Mouse (Mus musculus) brain, adult 2 months (tissue): Measurements from ENCODE around the gene Grin2d.
A peak's percentile ranks its signal among the peaks of the same experiment; 100 is the strongest.

Experiments
- DNase-seq: peaks from one replicate; pipeline ENCODE4 v3.0.0; 2011; ENCODE audit warnings: low read depth, low spot score

The Grin2d gene

DNA sequence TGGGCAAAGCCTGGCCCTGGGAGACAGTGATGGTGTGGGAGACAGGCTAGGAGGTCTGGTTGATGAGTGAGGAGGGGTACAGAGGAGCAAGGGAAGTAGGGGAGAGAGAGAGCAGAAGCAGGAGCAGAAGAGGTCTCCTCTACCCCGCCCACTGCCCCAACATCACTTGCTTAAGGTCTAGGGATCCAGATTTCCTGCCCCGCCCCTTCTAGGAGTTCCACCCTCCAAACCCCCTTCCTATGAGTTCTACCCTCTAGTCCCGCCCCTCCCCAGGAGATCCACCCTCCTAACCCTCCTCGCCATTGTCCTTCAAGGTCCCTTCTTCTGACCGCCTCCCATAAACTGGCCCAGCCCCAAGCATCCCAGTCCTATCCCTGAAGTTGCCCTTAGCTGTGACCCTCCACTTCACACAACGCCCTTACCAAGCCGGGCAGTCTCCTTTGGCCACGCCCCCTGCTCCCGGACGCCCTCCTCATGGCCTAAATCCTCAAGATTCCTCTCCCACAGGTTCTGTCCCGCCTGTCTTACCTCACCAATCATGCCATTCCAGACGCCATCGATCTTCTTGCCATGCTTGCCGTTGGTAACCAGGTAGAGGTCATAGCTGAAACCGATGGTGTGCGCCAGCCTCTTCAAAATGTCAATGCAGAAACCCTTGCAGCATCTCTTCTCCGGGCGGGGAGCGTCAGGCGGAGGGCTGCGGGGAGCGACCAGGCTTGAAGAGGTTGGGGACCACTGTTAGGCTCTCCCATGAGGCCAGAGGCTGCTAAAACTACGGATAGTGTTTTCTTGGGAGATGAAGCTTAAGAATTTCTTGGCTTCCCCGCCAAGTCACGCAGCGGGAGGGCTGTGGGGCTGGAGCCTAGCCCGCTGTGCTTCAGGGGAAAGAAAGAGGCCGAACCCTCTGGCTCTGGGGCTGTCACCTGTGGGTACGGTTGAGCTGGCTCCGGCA, 21.0 kb downstream of the Grin2d start:
- peak; percentile 47 for DNase-seq

DNA sequence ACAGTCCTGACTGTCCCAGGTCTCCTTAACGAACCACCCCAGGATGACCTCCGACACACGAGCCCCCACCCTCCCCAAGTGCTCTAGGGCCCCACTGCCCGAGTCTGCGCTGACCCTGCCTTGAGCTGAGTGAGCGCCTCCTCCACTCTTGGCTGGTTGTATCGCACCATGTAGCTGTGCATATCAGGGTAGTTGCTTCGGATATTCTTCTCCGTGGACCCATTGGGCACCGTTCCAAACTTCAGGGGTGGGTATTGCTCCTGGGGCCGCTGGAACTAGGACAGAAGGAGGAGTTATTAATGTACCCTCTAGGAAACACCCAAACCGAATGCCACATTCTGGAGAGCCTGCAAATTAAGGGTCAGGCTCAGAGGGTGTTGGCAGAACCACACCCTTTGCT, 25.1 kb downstream of the Grin2d start:
- DNase-seq, result no peak

DNA sequence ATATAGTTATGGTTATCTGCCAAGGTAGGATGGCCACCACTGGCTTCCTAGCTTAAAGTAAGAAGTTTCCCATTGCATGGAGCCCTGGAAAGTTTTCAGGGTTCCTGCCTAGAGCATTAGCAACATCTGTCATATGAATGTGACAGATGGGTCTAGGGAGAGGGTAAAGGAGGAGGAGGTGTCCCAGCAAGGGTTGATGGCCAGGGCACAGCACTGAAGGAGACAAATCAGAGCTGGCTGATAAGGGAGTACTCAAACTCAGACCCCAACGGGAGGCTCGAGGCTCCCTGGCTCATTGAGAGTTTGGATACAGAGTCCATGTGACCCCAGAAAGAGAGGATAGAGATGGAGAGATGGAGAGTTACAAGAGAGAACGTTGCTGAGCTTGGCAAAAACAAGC, 27.5 kb downstream of the Grin2d start:
- DNase-seq, result no peak

DNA sequence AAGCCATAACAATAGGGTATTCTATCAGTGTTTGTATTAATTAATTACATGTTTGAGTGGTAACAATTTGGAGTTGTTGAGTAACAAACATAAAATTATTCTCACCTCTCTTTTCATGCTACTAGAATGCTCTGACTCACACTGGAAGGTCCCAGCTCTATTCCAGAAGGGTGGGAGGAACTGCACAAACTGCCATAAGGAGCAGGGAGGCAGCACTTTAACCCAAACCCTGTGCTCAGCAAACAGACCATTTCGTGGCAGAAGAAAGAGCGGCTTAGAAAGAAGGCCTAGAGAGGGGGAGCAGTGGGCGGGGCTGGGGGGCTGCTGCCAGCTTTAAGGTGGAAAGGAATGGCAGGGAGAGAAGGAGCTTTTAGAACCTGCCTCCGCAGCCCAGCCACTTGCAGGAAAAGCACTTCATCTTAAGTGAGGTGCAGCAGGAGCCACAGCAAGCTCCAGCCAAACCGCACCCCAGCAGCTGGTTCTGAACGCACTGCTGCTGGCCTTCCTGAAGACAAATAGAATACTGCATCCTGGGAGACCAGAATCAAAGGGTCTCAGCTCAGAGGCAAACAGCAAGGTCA, 29.6 kb downstream of the Grin2d start:
- DNase-seq, result peak; percentile 60

DNA sequence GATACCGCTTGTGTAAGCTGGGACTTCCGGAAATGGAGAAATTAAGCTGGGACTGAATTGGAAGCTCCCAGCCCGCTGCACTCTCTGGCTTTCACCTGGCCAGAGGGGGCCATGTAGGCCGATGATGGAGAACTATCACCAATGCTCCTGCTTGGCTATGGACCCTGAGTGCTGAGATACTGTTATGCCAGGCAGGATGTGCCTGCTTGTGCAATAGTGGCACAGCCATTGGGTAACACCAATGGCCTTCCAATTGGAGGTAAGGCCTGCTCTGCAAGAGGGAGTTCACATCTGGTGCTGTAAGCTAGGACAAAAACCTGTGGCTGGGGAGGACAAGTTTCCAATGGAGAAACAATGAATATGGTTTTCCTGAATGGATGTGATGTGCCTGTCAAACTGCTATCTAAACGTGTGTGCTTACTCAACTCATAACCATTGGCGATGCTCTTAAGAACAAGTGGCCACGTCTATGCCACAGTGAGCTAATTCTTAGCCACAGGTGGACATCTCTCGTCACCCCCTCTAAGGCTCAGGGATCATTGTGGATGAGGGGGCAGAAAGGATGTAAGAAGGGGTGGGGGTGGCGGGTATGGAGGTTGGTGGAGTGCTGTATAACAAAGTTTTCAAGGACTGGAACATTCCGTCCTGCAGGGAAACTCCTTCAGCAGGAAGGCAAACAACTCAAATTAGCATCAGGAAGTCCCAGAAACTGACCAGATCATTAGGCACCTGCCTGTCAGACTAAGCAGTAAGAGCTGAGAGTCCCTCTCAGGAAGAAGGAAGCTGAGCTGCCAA, 35.0 kb downstream of the Grin2d start:
- DNase-seq, result no peak

DNA sequence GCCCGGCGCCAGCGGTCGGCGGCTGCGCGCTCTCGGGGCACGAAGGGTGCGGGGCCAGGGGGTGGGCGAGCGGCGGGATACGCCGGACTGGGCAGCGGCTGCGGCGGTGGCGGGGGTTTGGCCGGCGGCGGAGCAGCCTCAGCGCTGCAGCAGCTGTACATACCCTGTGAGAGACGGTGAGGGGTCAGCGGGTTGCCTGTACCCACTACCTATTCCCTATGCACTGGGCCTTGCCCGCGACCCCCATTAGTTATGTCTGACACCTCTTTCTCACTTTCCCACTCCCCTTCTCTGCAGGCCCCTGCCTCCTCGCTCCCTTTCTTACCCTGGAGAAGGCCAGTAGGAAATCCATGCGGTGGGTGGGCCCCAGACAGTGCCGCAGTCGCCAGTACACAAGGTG, 44.3 kb downstream of the Grin2d start:
- no peak for DNase-seq

DNA sequence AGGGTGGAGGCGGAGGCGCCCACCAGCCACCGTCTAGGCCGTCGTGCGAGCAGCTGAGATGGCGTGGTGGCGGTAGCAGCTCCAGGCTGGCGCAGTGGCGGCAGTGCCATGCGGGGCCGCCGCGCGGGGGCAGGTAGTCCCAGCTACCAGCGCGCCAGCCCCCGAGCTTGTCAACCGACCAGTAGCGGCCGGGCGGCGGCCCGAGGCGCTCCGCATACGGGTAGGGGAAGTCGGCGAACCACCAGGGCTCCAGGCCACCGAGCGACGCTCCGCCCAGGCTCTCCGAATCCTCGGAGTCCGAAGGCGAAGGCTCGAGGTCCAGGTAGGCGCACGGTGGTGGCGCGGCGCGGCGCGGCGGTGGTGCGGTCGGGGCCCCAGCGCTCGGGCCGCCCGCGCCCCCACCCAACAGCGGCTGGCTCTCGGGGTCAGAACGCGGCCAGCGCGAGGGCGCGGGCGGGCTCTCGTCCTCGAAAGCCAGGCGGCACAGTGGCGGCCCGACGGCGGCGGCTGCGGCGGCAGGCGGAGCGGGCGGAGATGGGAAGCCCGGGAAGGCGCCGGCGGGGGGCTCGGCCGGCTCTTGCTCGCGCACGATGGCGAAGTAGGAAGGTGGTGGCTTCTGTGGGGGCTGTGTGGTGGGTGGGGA, 44.9 kb downstream of the Grin2d start:
- no peak for DNase-seq

DNA sequence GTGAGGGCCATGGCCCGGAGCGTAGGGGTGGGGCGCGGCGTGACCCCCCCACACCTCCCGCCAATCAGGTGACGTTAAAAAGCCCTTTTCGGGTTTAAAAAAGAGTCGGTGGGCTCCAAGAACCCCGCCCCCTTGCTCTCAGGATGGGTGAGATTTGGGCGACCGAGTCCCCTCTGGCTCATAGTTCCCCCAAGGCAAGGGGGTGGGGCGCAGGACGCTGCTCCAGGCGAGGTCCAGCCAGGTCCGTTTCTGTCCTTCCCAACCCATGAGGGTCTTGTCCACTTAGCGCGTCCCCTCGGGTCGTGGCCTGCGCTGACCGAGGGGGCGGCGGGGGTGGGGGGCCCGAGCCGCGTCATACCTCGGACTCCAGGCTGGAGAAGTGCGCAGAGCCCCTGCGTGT, 45.8 kb downstream of the Grin2d start:
- no peak for DNase-seq

DNA sequence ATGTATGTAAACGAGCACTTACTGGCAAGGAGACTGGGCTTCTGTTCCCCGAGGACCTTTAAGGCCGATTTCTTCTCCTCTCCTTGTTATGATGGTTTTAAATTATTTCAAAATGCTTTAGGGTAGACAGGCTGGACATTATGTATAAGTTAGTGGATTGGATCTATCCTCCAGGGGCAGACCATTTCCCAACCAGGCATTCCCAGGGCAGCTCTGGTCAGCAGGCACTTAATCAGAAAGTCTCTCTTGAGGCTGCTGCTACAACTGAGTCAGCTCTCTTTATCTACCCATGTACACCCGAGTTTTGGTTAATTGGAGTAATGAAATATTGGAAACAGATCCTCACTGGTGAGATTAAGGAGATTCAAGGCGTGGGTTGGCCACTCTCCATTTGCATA, 47.1 kb downstream of the Grin2d start:
- DNase-seq, result no peak

DNA sequence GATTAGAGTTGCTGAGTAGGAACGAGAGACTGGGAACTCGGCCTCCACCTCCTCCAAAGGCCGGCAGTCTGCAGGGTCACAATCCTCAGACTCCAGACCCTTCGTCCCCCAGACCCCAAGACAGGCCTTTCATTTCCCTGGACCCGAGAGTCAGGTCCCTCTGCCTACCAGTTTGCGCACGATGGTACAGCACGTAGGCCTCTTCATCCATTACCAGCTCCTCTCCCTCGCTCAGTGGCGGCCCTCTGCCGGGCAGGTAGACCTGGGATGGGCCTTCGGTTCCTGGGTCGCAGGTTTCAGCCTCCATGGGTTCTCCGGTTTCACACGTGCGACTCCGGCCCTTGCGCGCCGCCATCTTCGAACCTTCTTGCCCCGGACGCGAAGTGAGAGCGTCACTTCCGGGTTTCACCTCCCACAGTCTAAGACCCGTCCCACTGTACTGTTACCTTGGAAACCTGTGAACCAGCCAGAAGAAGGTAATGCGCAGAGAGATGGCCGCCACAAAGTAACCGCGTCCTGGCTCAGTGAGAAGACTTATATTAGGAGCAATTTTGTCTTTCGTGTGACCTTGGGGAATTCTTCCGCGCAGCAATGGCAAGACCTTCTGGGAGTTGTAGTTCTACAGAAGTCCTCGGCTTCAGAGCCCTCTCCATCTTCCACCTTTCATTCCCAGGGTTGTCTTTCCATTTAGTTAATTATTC, 47.6 kb downstream of the Grin2d start, which contains the start of gene Grwd1:
Gene Grwd1 (minus strand): TSS at position 518 of the 701 bp plus-strand sequence.
- peak; percentile 96 for DNase-seq

DNA sequence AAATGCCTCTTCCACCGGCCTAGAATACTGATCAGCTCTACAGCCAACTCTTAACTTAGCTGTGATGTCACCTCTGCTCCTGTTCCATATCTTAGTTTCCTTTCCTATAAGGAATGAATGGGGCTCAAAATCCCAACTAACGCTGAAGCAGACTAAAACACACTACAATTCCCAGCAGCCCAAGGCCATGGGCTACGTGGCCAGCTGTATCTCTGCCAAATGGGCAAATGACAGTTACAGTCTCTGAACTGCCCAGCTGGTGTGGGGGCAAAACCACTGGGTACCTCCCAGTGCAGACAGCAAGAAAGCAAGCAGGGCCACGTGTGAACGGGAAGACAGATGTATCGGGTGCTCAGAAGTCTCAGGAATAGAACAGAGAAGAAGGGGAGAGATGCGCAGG, 51.5 kb downstream of the Grin2d start:
- DNase-seq, result no peak

DNA sequence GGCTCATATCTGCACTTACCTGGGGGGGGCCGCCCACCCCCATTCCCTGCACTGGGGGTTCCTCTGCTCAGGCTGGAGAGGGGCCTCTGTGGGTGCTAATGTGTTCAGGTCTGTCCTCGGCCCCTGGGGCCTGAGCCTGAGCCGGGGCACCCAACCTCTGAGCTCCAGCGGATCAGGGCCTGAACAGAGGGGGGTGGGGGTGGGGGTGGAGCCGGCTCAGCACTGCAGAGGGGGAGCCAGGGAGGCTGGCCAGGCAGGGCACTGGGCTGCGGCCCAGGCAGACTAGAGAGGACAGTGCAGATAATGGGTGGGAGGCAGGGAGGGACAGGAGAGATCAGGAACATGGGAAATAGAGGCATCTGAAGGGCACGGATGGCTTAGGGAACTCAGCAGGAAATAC, 53.6 kb downstream of the Grin2d start, which contains the start of gene Kcnj14:
Gene Kcnj14 (minus strand): TSS at position 185 of the 400 bp plus-strand sequence.
- no peak for DNase-seq

DNA sequence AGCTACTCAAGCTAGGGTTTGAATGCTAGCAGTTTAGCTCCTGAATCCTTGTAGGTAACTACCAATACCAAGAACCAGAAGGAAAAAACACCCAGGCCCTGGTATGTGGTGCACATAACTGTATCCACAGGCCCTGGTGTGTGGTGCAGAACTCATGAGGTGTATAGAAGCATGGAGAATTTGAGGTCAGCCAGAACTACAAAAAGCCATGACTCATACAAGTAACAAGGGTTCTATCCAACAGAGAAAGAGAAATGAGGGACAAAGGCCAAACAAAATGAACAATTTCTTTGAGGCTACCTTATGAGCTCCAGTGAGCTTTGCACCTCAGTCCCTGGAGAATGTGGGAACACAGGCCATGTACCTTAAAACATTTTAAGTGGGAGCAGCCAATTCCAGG, 57.3 kb downstream of the Grin2d start:
- DNase-seq, result no peak

DNA sequence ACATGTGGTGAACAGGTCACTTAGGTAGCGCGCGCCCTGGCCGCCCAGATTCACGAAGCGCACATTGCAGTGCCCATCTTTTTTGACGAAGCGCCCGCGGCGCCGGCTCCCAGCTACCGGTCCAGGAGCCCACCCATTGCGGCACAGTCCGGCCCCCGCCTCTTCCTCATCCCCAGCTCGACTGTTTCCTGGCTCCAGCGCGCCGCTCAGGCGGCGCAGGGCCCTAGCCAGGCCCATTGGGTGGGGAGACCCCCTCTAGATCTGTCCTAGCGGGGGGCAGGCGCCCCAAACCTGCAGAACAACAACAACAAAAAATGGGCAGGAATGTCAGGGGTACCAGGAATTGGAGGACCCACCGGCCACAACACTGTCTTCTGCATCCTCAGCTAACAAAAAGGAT, 58.3 kb downstream of the Grin2d start:
- DNase-seq, result no peak

DNA sequence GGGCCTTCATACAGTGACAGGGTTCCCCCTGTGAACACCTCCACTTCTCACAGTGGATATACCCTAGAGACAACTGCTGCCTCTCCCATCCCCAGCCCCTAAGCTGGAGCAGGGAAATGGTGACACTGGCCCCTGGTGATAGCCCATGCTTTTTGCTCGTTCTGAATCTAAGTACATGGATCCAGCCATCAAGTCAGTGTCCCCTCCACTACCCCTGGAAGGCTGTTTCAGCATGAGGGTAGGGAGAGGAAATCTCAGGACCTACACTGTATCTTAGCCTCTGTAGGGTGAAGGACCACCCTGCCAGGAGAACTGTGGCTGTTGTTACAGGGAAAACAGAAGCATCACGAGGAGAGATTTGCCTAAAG, 62.2 kb downstream of the Grin2d start:
- DNase-seq, result no peak

DNA sequence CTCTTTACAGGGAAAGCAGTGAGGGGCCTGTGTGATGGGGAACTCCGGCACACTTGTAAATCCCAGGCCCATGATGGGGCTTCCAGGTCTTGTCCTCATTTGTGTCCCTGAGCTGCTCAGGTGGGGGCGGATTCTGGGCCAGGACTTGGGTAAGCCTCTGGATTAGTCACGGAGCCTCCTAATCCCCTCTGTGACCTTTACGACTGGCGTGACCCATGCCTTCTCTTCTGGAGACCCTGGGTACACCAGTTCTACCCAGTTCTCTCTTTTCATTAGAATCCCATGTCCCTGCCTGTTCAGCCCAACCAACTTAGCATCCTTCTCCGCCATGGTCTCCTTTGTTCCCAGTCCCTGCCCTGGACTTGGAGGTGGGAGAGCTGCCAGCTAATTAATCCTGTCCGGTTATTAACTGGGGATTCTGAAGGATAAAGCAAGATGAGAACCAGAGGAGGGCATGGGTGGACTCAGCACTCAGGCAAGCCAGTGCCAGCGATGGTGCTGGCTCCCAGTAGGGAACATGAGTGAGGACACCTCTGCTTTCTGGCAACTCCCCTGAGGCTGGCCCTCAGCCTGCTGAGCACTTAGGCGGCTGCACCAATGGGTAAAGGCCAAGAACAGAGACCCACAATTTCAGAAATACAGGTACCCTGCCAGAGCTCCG, 62.7 kb downstream of the Grin2d start:
- no peak for DNase-seq

DNA sequence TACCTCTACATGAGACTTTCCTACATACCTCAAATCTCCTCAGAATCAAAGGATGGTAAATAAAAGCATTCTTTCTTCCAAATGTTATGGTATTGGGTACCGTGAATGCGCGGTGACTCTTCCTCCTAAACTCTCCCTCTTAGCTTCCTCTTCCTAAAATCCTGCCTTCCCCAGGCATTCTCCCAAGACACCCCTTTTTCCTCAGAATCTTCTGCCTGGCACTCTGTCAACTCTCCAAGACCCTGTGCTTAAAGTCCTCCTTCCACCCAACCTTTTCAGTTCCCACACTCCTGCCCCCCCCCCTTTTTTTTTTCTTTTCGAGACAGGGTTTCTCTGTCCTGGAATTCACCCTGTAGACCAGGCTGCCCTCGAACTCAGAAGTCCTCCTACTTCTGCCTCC, 63.3 kb downstream of the Grin2d start:
- DNase-seq, result no peak

DNA sequence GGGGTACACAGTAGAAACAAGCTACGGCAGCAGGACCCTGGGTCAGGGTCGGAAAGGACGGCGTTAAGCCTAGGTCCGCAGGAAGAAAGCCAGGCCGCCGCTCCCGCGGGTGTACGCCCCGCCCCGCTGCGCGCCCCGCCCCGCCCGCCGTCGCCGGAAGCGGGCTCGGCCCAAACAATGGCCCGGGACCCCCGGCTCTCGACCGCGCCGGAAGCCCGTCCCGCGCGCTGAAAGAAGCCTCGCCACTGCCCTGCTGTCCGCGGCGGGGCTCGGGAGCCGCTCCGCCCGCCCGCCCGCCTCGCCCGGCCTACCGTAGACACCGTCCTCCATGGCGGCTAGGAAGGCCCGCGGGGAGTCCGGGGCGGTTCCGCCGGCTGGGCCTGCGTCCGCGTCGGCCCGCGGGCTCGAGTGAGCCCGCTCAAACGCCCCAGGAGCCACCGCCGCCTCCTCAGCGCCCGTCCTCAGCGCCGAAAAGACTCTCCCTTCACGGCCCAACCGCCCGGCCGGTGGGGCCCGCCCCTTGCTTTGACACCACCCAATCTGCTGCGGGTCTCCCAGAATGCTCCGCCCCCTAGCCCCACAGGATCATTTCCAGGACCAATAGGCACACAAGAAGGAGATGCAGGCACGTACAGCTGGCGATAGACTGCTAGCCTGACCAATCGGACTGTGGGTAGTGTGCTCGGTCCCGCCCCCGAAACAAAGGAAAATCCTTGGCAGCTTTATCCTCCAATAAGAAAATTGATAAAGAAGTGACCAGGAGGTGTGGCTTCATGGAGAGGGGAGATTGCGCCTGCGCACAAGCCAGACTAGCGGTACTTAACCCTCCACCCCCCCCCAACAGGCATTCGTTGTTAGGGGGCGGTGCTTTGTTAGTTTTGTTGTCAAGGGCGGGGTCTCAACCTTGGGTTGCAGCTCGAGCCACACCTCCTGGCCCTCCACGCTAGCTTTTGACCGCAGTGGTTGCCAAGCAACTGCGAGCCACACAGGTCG, 64.1 kb downstream of the Grin2d start, which contains the start of gene Cyth2:
Gene Cyth2 (minus strand): TSS at position 795 of the 993 bp plus-strand sequence.
- DNase-seq, result peak; percentile 100

DNA sequence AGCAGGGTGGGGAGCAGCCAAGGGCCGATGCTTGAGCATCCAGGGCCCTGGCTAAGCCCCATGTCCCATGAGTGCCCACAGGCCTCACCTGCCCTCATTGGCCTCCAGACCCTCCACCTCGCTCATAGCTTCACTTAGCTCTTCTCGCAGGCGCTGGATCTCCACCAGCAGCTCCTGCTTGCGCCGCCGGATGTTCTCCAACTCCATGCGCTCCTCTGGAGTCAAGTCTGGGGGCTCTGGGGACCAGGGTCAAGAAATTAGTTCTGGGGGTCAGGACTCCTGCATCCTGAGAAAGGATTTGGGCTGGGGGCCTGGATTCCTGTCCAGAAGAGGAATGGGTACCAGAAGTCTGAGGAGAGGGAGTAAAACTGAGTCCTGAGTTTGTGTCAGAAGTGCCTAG, 65.3 kb downstream of the Grin2d start:
- DNase-seq, result no peak
